Mouse (Mus musculus) myocyte (in vitro differentiated cells): ENCODE results near the gene Bves. TPM values are rescaled to one million over a fixed set of nuclear protein-coding genes. Genes with fewer than 3 reads are reported as not detected.

ENCODE experiments used
- H3K27me3 ChIP-seq: one replicate; pipeline ENCODE4 v1.6.1; 2011; ENCODE audit not compliant: control insufficient read depth, insufficient read depth, insufficient read length
- H3K36me3 ChIP-seq: one replicate; pipeline ENCODE4 v1.6.1; 2011; ENCODE audit not compliant: control insufficient read depth, insufficient read depth
- H3K4me2 ChIP-seq: one replicate; pipeline ENCODE4 v1.6.1; 2011; ENCODE audit warnings: low read depth, control low read depth
- H3K4me3 ChIP-seq: one replicate; pipeline ENCODE4 v1.5.1; 2011; ENCODE audit warnings: mild to moderate bottlenecking, control low read depth, moderate library complexity
- H3K79me2 ChIP-seq: one replicate; pipeline ENCODE4 v1.6.1; 2011; ENCODE audit not compliant: control insufficient read depth, insufficient read depth
- H3ac ChIP-seq: one replicate; pipeline ENCODE4 v1.6.1; 2011; ENCODE audit not compliant: control insufficient read depth, insufficient read length
- CEBPB ChIP-seq: IDR thresholded peaks from 2 replicates; pipeline ENCODE4 v1.6.1; 2011; ENCODE audit warnings: mild to moderate bottlenecking, moderate library complexity; ENCODE audit not compliant: poor library complexity, insufficient read depth, severe bottlenecking
- E2F4 ChIP-seq: IDR thresholded peaks from one replicate; pipeline ENCODE4 v1.6.1; 2011; ENCODE audit warnings: mild to moderate bottlenecking, control low read depth, moderate library complexity; ENCODE audit not compliant: insufficient read depth
- MAX ChIP-seq: IDR thresholded peaks from one replicate; pipeline ENCODE4 v1.6.1; 2011; ENCODE audit warnings: low read depth, mild to moderate bottlenecking, control low read depth
- MYOD1 ChIP-seq, 3 experiments: IDR thresholded peaks; one replicate each; pipeline ENCODE4 v1.6.1; 2011; ENCODE audit warnings: control low read depth in 2 of 3, low read depth in 2 of 3, mild to moderate bottlenecking in 2 of 3, moderate library complexity in 1 of 3; ENCODE audit not compliant: insufficient read length in 2 of 3, control insufficient read depth in 1 of 3
- MYOG ChIP-seq, 3 experiments: IDR thresholded peaks; one replicate each; pipeline ENCODE4 v1.6.1; 2011; ENCODE audit warnings: control low read depth in 2 of 3, low read depth in 2 of 3, mild to moderate bottlenecking in 2 of 3; ENCODE audit not compliant: insufficient read length in 2 of 3, control insufficient read depth in 1 of 3, insufficient read depth in 1 of 3
- POLR2A ChIP-seq: IDR thresholded peaks from one replicate; pipeline ENCODE4 v1.6.1; 2011; ENCODE audit warnings: low read depth, mild to moderate bottlenecking, control low read depth, moderate library complexity; ENCODE audit not compliant: insufficient read length
- POLR2AphosphoS2 ChIP-seq: IDR thresholded peaks from one replicate; pipeline ENCODE4 v1.6.1; 2011; ENCODE audit warnings: low read depth, control low read depth; ENCODE audit not compliant: insufficient read length
- REST ChIP-seq: IDR thresholded peaks from one replicate; pipeline ENCODE4 v1.6.1; 2011; ENCODE audit warnings: mild to moderate bottlenecking, control low read depth, moderate library complexity; ENCODE audit not compliant: insufficient read depth, insufficient read length
- SRF ChIP-seq: IDR thresholded peaks from one replicate; pipeline ENCODE4 v1.6.1; 2011; ENCODE audit warnings: low read depth; ENCODE audit not compliant: control insufficient read depth, insufficient read length
- TCF12 ChIP-seq: IDR thresholded peaks from one replicate; pipeline ENCODE4 v1.6.1; 2011; ENCODE audit warnings: mild to moderate bottlenecking, control low read depth; ENCODE audit not compliant: poor library complexity, insufficient read depth, severe bottlenecking
- TCF3 ChIP-seq: IDR thresholded peaks from one replicate; pipeline ENCODE4 v1.6.1; 2011; ENCODE audit warnings: low read depth, control low read depth; ENCODE audit not compliant: insufficient read length
- USF1 ChIP-seq: IDR thresholded peaks from one replicate; pipeline ENCODE4 v1.6.1; 2011; ENCODE audit warnings: low read depth, mild to moderate bottlenecking, control low read depth, moderate library complexity
- polyA plus RNA-seq: library from polyadenylated mRNA; unstranded; fragments of >200 nt; fragmentation: generic; extraction: Trizol; gene quantifications from one replicate; pipeline ENCODE4 v1.2.1, GENCODE M21; 2012; ENCODE audit warnings: missing spikeins

The Bves gene
- polyA plus RNA-seq, 1 experiment: 35.3 TPM

- H3K27me3 ChIP-seq: no peaks in the 10 kb centered on the region
- H3ac ChIP-seq: no peak overlapping the region
- H3K79me2 ChIP-seq: no peaks in the 10 kb centered on the region
- H3K36me3 ChIP-seq: peaks cover 59% of the 10 kb centered on the region
- no peak overlapping the region for H3K4me3 ChIP-seq
- TF ChIP-seq CEBPB (no peak), MAX (no peak)
- no peak overlapping the region for H3K4me2 ChIP-seq
These were observed 27.8 kb downstream of the Bves start for GRCm38 (mm10) chr10:45363396-45363795.

- Histone ChIP-seq H3K27me3 (no peaks in the 10 kb centered on the region), H3ac (no peak overlapping the region), H3K79me2 (no peaks in the 10 kb centered on the region), H3K4me3 (no peak overlapping the region), H3K36me3 (peaks cover 69% of the 10 kb centered on the region), H3K4me2 (no peak overlapping the region)
- TF ChIP-seq REST (no peak), POLR2A (no peak), MYOD1 (IDR thresholded peaks at IDR 0.05; ENCODE audit: control insufficient read depth in 1 of 3, insufficient read length in 2 of 3, low read depth in 2 of 3) (no peak), MAX (no peak)
These were observed 31.6 kb downstream of the Bves start for GRCm38 (mm10) chr10:45366987-45367705.

- TF ChIP-seq POLR2AphosphoS2: no peak
- TF ChIP-seq REST: no peak
- TF ChIP-seq TCF12: no peak
- Histone ChIP-seq H3K4me3 (no peak overlapping the region), H3K27me3 (no peaks in the 10 kb centered on the region), H3K79me2 (no peaks in the 10 kb centered on the region), H3ac (no peak overlapping the region), H3K36me3 (peaks cover 51% of the 10 kb centered on the region), H3K4me2 (no peak overlapping the region)
These were observed 34.1 kb downstream of the Bves start for GRCm38 (mm10) chr10:45369639-45370038.

- Histone ChIP-seq H3K4me3 (no peak overlapping the region), H3K79me2 (no peaks in the 10 kb centered on the region), H3K36me3 (peaks cover 45% of the 10 kb centered on the region), H3K27me3 (no peaks in the 10 kb centered on the region), H3ac (no peak overlapping the region), H3K4me2 (no peak overlapping the region)
- TF ChIP-seq E2F4 (no peak), SRF (no peak), MYOG (IDR thresholded peaks at IDR 0.05; ENCODE audit: control insufficient read depth in 1 of 3, insufficient read depth in 1 of 3, insufficient read length in 2 of 3, low read depth in 2 of 3) (no peak), POLR2AphosphoS2 (no peak), REST (no peak), TCF12 (no peak), MAX (no peak), USF1 (no peak), TCF3 (no peak), MYOD1 (IDR thresholded peaks at IDR 0.05; ENCODE audit: control insufficient read depth in 1 of 3, insufficient read length in 2 of 3, low read depth in 2 of 3) (no peak), POLR2A (no peak), CEBPB (no peak)
These were observed 35.0 kb downstream of the Bves start for GRCm38 (mm10) chr10:45370545-45370944.

GRCm38 (mm10) chr10:45372994-45373692 is 37.6 kb downstream of the Bves start:
- Histone ChIP-seq H3K27me3 (no peaks in the 10 kb centered on the region), H3K79me2 (no peaks in the 10 kb centered on the region), H3K4me3 (no peak overlapping the region), H3K4me2 (no peak overlapping the region), H3ac (no peak overlapping the region), H3K36me3 (peaks cover 28% of the 10 kb centered on the region)
- TF ChIP-seq POLR2AphosphoS2 (peak; percentile 23), MYOG (IDR thresholded peaks at IDR 0.05; ENCODE audit: control insufficient read depth in 1 of 3, insufficient read depth in 1 of 3, insufficient read length in 2 of 3, low read depth in 2 of 3) (no peak), USF1 (no peak)

- Histone ChIP-seq H3K27me3 (no peaks in the 10 kb centered on the region), H3K4me2 (no peak overlapping the region), H3K4me3 (no peak overlapping the region), H3ac (no peak overlapping the region), H3K36me3 (no peaks in the 10 kb centered on the region), H3K79me2 (no peaks in the 10 kb centered on the region)
- TF ChIP-seq POLR2A: no peak
- TF ChIP-seq USF1: no peak
- TF ChIP-seq MYOD1 (IDR thresholded peaks at IDR 0.05; ENCODE audit: control insufficient read depth in 1 of 3, insufficient read length in 2 of 3, low read depth in 2 of 3): no peak
- TF ChIP-seq TCF3: no peak
- TF ChIP-seq REST: no peak
- TF ChIP-seq POLR2AphosphoS2: no peak
- TF ChIP-seq E2F4: no peak
- TF ChIP-seq CEBPB: no peak
- no peak for TF ChIP-seq TCF12
- TF ChIP-seq MYOG (IDR thresholded peaks at IDR 0.05; ENCODE audit: control insufficient read depth in 1 of 3, insufficient read depth in 1 of 3, insufficient read length in 2 of 3, low read depth in 2 of 3): no peak
These were observed 42.7 kb downstream of the Bves start for GRCm38 (mm10) chr10:45378269-45378668.
